Mouse (Mus musculus): ENCODE measurements around the gene Ctc1. TPM values are rescaled to one million over a fixed set of nuclear protein-coding genes. Genes with fewer than 3 reads are reported as not detected.

Ctc1 gene
- polyA plus RNA-seq (2017; shearing (Covaris generic)): 26.9 TPM

GRCm38 (mm10) chr11:69015644-69016441, at the start of gene Ctc1:
TSS of gene Ctc1 (plus strand) at chr11:69015911.

DNA sequence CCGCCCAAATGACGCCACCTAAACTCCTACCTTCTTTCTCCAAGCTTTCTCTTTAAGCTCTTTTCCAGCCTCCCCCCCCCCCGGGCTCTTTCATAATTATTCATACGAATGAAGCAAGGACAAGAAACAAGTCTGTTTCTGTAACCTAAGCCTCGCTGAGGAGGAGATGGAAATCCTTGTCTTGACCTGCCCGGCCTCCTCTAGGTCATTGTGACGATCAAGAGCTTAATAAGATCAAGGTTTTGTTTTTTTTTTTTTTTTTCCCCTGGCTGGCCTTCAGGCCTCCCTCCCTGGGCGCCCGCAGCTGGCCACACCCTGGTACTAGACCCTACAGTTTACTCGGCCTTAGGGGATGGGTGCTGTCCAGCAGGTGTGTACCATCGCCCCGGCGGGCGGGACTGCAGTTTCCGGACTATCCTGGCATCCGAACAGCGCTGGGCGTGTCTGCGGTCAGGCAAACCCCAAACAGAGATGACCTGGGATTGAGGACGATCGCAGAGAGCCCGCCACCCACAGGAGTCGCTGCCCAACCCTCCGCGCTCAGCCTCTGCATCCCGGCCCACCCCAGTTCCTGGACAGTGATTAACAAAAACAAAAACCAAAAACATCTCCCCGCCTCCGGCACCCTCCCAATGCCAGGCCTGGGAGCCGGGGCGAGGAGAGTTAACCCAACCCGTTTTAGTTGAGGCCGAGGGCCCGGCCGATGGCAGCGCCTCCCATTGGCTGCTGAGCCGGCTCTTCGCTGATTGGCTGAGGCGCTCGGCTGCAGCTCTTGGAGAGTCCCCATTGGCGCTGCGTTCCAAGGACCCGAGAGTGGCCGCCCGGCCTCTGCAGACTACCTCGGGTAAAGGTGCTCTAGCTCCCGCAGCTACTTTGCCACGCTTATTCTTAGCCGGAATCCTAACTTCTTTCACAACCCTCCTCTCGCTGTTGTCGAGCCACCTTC, 48.1 kb upstream of the Ctc1 start, which contains the start of gene Slc25a35:
Gene Slc25a35 (plus strand): TSS at position 795 of the 946 bp plus-strand sequence.

DNA sequence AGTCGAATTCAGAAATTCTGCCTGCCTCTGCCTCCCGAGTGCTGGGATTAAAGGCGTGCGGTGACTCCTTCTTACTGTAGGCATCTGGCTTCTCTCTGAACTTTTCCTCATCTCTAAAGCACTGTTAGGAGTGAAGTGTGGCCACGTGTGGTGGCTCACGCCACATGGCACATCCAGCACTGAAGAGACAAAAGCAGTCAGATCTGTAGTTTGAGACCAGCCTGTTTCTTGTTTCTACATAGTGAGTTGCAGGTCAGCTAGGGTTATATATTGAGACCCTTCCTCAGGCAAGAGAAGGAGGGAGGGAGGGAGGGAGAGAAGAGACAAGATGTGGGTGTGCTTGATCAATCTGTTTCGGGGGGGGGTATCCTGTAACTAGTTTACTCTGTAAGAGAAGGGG, 40.6 kb upstream of the Ctc1 start, which contains the start of gene Rangrf:
Gene Rangrf (minus strand): TSS at position 101 of the 400 bp plus-strand sequence.

GRCm38 (mm10) chr11:69008182-69009121, 7.3 kb upstream of the Ctc1 start, which contains the start of gene Pfas:
TSS of gene Pfas (minus strand) at chr11:69008460.

DNA sequence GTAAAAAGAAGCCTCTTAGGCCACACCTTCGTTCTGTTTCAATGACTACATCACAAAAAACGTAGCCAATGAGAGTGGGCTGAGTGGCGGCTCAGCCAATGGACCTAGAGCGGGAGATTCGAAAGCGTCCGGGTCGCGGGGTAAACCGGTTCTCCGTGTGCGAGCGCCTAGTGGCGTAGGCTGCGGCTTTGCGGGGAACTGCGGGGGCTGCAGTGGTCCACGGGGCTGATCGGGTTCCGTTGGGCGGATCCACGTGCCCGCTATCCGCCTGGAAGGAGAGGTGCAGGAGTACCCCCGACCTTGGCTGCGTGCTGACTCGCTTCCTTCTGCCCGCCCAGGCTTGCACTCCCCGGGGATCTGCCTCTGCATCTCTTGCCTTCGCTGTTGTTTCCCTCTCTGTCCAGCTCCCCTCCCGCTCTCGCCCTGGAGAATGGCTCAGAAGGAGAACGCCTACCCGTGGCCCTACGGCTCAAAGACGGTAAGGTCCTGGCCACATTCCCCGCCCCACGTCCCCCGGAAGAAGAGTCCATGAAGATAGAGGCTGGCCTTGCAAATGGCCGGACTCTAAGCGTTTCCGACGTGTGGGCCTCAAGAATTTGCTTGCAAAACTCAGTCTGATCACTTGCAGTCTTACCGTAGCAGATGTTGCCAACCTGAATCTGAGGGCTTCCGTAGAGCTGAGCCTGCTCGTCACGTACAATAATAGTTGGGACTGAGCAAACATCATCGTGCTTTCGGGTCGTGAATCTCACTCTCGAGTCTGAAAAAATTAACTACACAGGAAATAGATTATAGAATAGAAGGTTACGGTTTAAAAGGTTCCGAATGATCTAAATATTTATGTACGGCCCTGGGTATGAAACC, 30.1 kb downstream of the Ctc1 start, which contains the start of gene Aurkb:
Gene Aurkb (plus strand): TSS at position 117 of the 864 bp plus-strand sequence.

GRCm38 (mm10) chr11:69059357-69059974, 43.8 kb downstream of the Ctc1 start, which contains the start of gene Borcs6:
TSS of gene Borcs6 (plus strand) at chr11:69059717.

DNA sequence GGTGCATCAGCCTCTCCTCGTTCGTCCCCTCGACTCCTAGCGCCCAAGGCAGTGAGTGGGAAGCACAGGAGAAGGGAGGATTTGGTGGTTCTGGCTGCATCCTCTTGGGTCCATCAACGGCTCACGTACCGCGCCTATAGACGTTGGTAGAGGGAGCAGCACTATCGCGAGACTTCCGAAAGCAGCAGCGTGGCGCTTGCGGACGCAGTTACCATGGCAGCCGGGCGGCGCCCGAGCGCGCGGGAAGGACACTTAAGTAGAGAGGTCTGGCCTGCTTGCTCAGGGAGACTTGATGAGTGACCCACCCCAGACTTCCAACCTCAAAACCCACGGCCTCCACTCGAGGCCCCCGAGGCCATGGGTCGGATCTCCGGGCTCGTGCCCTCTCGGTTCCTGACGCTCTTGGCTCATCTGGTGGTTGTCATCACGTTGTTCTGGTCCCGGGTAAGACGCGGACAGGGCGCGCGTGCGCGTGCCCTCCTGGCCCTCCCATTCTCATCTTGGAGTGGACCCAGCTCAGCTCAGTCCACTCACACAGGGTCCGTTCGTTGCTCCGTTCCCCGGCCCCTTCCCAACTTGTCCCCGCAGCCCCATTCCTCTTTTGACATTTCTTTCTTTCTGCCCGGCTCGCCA, 55.0 kb downstream of the Ctc1 start, which contains the start of gene Tmem107:
Gene Tmem107 (plus strand): TSS at position 217 of the 633 bp plus-strand sequence.

Other genes with a start within 250 kb of the Ctc1 start
- gene Ndel1, start 144.1 kb upstream of the Ctc1 start, polyA plus RNA-seq (2017; shearing (Covaris generic)): 69.0 TPM
- gene Rnf222, start 127.4 kb upstream of the Ctc1 start, polyA plus RNA-seq (2017; shearing (Covaris generic)): not detected
- gene Rpl26, start 114.3 kb upstream of the Ctc1 start, polyA plus RNA-seq (2017; shearing (Covaris generic)): 1,048 TPM
- not detected for gene Odf4, start 88.8 kb upstream of the Ctc1 start, polyA plus RNA-seq (2017; shearing (Covaris generic))
- gene Arhgef15, start 58.4 kb upstream of the Ctc1 start, polyA plus RNA-seq (2017; shearing (Covaris generic)): 0.24 TPM
- gene Slc25a35, start 47.8 kb upstream of the Ctc1 start, polyA plus RNA-seq (2017; shearing (Covaris generic)): 10.6 TPM
- 40.7 TPM for gene Rangrf, start 40.7 kb upstream of the Ctc1 start, polyA plus RNA-seq (2017; shearing (Covaris generic))
- 5.7 TPM for gene Pfas, start 7.5 kb upstream of the Ctc1 start, polyA plus RNA-seq (2017; shearing (Covaris generic))
- 14.1 TPM for gene Aurkb, start 29.7 kb downstream of the Ctc1 start, polyA plus RNA-seq (2017; shearing (Covaris generic))
- gene Borcs6, start 43.8 kb downstream of the Ctc1 start, polyA plus RNA-seq (2017; shearing (Covaris generic)): 7.1 TPM
- gene Tmem107, start 54.9 kb downstream of the Ctc1 start, polyA plus RNA-seq (2017; shearing (Covaris generic)): 4.0 TPM
- 53.5 TPM for gene Vamp2, start 72.6 kb downstream of the Ctc1 start, polyA plus RNA-seq (2017; shearing (Covaris generic))
- gene Per1, start 79.3 kb downstream of the Ctc1 start, polyA plus RNA-seq (2017; shearing (Covaris generic)): 10.8 TPM
- gene Hes7, start 104.5 kb downstream of the Ctc1 start, polyA plus RNA-seq (2017; shearing (Covaris generic)): not detected
- gene 9130213A22Rik, start 106.7 kb downstream of the Ctc1 start, polyA plus RNA-seq (2017; shearing (Covaris generic)): not detected
- 0.09 TPM for gene Aloxe3, start 110.0 kb downstream of the Ctc1 start, polyA plus RNA-seq (2017; shearing (Covaris generic))
- gene Alox12b, start 141.1 kb downstream of the Ctc1 start, polyA plus RNA-seq (2017; shearing (Covaris generic)): not detected
- gene Alox8, start 181.9 kb downstream of the Ctc1 start, polyA plus RNA-seq (2017; shearing (Covaris generic)): 8.6 TPM
- gene Gucy2e, start 221.1 kb downstream of the Ctc1 start, polyA plus RNA-seq (2017; shearing (Covaris generic)): 0.32 TPM

Data from activated CD4-positive, CD25-positive, alpha-beta regulatory T cell, adult 9 weeks (primary cell).